Mouse (Mus musculus) layer of hippocampus, adult 2 months (tissue): ENCODE measurements around the gene Gm45623. TPM values are rescaled to one million over a fixed set of nuclear protein-coding genes. Genes with fewer than 3 reads are reported as not detected.

Experiments
- DNase-seq, 2 experiments: peaks; one replicate each; pipeline ENCODE4 v3.0.0; 2022; ENCODE audit warnings: low spot score in 2 of 2
- H3K27ac ChIP-seq: fragments of 200-600 bp; 2 replicates; pipeline ENCODE4 v1.8.1; 2022
- H3K4me3 ChIP-seq: fragments of 200-600 bp; 2 replicates; pipeline ENCODE4 v1.8.1; 2022; ENCODE audit warnings: mild to moderate bottlenecking
- CTCF ChIP-seq: fragments of 200-600 bp; conservative IDR thresholded peaks from 2 replicates; pipeline ENCODE4 v1.8.1; 2022; ENCODE audit warnings: antibody characterized with exemption, mild to moderate bottlenecking, moderate library complexity
- long read RNA-seq, 2 experiments: library from polyadenylated mRNA; stranded (forward); transcript quantifications; one replicate each; pipeline ENCODE4 v2.0.0; 2021; ENCODE audit warnings: borderline mapping rate in 2 of 2
- total RNA-seq, 2 experiments: library from RNA; stranded (reverse); gene quantifications; 2 replicates each; pipeline ENCODE4 v1.2.3; 2021

Gene Gm45623
- total RNA-seq, result 1 to 10 TPM in 1 of 2 experiments, under 1 TPM in 1; 0.96 to 1.6 TPM
- long read RNA-seq, experiment 1, result 0 reads
- long read RNA-seq, experiment 2, partial matches to known transcripts, result 0 of 2 reads
- long read RNA-seq, experiment 2, other reads (novel, unspliced or antisense), result 0 of 2 reads

DNA sequence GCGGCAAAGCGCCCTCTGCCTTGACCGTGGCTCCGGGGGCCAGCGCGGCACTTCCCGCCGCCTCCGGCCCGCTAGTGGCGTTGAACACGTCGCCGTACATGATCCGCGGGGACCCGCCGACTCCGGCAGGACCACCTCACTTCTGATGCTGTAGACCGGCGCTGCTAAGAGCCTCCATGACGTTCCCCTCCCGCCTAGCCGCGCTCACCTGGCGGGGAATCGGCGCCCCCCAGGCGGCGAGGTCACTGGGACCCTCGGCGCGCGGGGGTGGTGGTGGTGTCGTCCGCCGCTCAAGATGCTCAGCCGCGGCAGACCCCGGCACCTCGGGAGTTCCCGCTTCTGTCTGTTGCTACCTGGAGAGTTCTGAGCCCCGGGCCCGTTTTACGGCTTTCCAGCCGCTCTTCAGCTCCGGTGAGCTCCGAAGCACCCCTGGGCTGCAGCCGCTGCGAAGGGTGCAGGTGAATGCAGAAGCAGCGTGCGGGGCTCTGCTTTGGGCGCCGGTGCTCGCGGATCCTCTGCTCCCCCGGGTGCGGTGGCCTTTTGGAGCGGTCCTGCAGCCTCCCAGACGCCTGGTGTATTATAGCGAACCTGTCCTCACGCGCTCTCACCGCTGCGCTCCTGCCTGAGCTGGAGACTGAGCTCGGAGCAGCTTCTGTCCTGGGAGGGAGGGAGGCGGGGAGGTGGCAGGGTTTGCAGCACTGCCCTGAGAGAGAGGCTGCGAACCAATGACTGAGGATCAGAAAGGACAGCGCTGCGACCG lies at the start of gene Gm45623:
Gene Gm45623, minus strand, starts transcription at position 636 of the 760 bp plus-strand sequence.
- no peak for DNase-seq
- TF ChIP-seq CTCF, result no peak
- Histone ChIP-seq H3K4me3 (peak within 1 kb of the TSS; percentile 49), H3K27ac (no peak within 1 kb of the TSS)

DNA sequence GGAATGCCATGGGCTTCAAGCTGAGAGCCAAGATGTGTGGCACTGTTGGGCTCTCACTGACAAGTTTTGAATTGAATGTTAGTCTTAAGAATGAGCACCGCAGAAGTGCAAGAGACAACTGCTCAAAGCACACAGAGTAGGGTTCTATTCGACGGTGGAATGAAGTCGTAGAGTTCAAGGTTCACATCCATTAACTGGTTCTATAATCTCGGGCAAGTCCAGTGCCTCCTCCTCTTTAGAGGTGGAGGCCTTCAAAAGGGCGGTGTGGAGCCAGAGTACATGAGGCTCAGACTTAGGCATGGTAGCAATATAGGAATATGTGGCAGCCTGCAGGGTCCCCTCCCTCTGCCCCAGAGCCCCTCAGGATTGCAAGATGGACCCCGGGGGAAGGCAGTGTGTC lies 43.8 kb upstream of the Gm45623 start:
- no peak overlapping the region for H3K27ac ChIP-seq
- DNase-seq, result no peak
- no peak for TF ChIP-seq CTCF
- H3K4me3 ChIP-seq, result no peak overlapping the region

GRCm38 (mm10) chr13:56795501-56795900 lies 41.9 kb upstream of the Gm45623 start:
- Histone ChIP-seq H3K4me3 (no peak overlapping the region), H3K27ac (no peak overlapping the region)
- no peak for TF ChIP-seq CTCF
- no peak for DNase-seq

DNA sequence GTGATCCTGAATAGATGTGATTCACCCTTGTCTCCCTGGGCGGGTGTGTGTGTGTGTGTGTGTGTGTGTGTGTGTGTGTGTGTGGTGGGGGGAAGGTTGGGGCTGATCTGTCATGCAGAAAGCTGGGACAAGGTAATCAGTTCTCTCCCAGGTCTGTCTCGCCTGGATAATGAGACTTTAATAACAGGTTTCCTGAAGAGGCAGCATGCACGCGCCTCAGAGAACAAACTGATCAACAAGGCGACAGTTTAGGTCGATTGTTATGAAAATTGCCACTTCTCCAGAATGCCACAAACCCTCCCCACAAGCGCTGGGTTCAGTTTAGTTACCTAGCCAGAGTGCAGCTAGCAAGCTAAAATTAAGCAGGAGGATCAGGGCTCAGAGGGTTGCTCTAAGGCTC lies 40.8 kb upstream of the Gm45623 start:
- TF ChIP-seq CTCF, result no peak
- Histone ChIP-seq H3K27ac (no peak overlapping the region), H3K4me3 (no peak overlapping the region)
- DNase-seq, result no peak

DNA sequence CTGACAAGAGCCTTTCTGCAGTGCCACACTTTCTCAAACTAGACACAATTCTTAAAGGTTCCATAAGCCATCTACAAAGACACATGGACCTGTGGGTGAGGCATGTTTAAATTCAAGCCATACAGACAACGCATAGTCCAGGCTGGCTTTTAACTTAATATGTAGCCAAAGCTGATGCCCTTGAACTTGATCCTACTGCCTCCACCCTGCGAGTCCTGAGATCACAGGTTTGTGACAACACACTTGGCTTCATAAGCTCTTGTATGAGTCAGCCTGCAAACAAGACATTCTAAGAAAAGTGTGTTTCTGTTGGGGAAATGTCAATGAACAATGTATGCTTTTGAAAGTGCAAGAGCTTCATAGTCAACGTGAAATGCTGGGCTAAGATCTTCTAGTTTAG lies 39.2 kb upstream of the Gm45623 start:
- TF ChIP-seq CTCF, result no peak
- no peak for DNase-seq
- no peak overlapping the region for H3K4me3 ChIP-seq
- no peak overlapping the region for H3K27ac ChIP-seq

DNA sequence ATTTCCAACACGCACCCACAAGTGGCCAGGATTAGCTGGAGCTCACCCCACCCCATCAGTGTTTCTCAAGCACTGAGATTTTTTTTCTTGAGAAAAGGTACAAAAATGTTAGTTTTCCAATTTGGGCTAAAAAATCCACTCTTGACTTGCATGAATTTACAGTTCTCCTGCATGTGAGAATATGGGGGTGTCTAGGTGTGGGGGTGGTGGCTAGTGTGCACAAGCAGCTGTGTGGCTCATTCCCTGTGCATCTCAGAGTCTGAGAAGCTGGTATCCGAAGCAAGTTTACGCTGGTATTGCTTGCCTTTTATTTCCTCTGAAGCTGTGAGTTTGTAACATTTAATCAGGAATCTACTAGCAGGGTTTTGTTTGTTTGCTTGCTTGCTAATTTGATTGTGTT lies 37.1 kb upstream of the Gm45623 start:
- no peak for TF ChIP-seq CTCF
- Histone ChIP-seq H3K4me3 (no peak overlapping the region), H3K27ac (no peak overlapping the region)
- DNase-seq, result no peak

DNA sequence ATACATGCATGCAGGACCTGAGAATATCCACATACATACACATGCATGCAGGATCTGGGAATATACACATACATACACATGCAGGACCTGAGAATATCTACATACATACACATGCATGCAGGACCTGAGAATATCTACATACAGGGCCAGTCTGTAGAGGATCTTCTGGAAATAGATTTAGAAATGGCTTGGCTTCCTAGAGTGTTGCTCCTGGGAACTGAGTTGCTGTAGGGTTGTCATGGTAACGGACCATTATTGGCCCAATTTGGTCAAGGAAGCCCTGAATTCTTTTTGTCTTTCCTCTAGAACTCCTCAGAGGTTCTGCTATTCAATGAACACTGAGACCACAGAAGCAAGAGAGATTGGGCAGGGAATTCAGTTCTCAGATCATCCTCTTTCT lies 29.0 kb upstream of the Gm45623 start:
- TF ChIP-seq CTCF, result no peak
- Histone ChIP-seq H3K27ac (peak overlapping the region; percentile 57), H3K4me3 (no peak overlapping the region; the same call in 1 of the 2 replicates)
- DNase-seq, result peak in 1 of 2 experiments; percentile 74

- no peak for TF ChIP-seq CTCF
Measured at GRCm38 (mm10) chr13:56781697-56782096, 28.1 kb upstream of the Gm45623 start.

GRCm38 (mm10) chr13:56780746-56781469 lies 27.3 kb upstream of the Gm45623 start:
- Histone ChIP-seq H3K27ac (peak overlapping the region; percentile 57; the same call in 1 of the 2 replicates), H3K4me3 (no peak overlapping the region)
- no peak for TF ChIP-seq CTCF
- DNase-seq, result no peak

More at GRCm38 (mm10) chr13:56781697-56782096, 28.1 kb upstream of the Gm45623 start:
- no peak for DNase-seq
- no peak overlapping the region for H3K4me3 ChIP-seq
- peak overlapping the region; percentile 57 for H3K27ac ChIP-seq

DNA sequence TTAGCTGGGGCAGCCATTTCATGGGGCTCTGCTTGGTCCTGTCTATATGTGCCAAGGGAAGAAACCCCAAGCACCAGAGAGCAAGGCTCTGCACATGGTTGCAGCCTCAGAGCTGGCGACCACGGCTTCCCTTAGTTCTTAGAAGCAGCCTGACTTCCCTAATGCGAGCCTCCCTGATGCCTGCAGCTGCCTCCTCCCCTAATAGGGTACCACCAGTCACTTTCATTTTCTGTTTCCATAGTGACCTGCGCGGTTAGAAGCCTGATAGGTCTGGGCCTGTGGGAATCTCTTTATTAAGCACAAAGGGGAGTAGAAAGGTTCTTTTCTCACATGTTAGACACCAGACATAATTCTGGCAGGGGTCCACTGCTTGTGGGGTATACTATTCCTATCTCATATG lies 20.7 kb upstream of the Gm45623 start:
- peak overlapping the region; percentile 51; the same call in 1 of the 2 replicates for H3K27ac ChIP-seq
- no peak for DNase-seq
- TF ChIP-seq CTCF, result no peak
- no peak overlapping the region for H3K4me3 ChIP-seq

DNA sequence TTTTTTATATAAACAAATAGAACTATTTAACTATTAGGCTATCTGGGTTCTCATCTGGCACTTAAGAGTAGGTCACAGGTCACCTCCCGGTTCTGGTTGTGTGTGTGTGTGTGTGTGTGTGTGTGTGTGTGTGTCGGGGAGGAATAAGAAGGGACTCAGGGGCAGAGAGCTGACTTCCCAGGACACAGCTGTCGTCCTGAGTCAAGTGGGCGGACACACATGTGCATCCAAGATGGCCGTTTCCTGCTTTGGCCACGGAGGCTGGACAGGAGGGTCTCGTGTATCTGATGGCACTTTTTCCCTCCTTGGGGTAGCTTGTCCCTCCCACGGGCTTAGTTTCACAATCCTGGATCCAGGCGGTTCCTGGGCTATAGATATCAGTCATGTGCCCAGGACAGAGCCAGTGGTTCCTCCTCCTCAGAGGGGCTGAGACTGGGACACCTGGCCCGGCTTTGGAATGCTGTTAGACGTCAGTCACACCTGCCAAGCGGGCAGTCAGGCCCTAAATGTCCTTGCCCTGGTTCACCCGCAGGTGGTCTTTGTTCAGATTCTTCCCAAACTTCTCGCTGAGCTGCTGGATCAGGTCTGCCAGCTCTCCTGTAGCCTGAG lies 19.7 kb upstream of the Gm45623 start:
- Histone ChIP-seq H3K4me3 (no peak overlapping the region), H3K27ac (no peak overlapping the region)
- DNase-seq, result no peak
- no peak for TF ChIP-seq CTCF

- Histone ChIP-seq H3K27ac (no peak overlapping the region), H3K4me3 (no peak overlapping the region)
- peak; percentile 39 for TF ChIP-seq CTCF
- DNase-seq, result no peak
Measured at GRCm38 (mm10) chr13:56772592-56772991, 19.0 kb upstream of the Gm45623 start.

DNA sequence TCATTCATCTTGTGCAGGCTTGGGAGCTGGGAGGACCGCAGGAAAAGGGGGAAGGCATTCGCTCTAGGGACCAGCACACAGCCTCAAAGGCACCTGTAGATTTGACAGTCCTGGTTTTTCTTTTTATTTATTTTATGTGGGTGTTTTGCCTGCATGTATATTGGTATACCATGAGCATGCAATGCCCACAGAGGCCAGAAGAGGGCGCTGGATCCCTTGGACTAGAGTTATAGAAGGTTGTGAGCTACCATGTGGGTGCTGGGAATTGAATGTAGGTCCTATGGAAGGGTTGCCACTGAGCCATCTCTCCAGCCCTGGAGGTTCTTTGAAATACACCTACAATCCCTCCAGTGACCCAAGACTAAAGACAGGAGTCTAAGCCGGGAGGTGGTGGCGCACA lies 17.2 kb upstream of the Gm45623 start:
- Histone ChIP-seq H3K4me3 (no peak overlapping the region), H3K27ac (peak overlapping the region; percentile 71)
- DNase-seq, result no peak
- TF ChIP-seq CTCF, result peak; percentile 64
